Mouse (Mus musculus): ENCODE measurements at regions not wholly inside any gene's neighbourhood (a gene's known extent, or its start where the extent isn't known, plus 50 kb on each side); places are given as distances from the start of the nearest gene placed in this dataset.

DNA sequence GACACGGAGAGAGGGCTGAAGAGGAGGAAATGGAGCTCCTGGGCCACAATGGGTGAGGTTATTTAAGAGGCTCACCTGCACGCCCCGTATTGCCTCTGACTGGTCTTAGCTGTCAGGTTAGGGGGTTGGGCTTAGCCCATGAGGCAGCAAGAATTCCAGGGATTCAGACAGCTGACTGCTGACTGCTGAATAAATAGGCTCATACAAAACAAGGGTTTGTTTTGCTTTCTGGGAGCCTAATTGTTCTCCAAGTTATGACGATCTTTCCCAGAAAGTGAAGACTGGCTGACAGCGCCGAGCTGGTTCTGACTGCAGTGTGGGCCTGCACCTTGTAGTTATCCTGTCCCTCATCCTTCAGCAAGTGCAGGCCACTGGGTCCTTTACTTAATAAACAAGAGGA is 370.1 kb upstream of the Ubash3b start:
- DNase-seq (ENCODE audit: low spot score in 2 of 2) = no peak
- intact Hi-C loops (cut with DNase I) = no loop called here

DNA sequence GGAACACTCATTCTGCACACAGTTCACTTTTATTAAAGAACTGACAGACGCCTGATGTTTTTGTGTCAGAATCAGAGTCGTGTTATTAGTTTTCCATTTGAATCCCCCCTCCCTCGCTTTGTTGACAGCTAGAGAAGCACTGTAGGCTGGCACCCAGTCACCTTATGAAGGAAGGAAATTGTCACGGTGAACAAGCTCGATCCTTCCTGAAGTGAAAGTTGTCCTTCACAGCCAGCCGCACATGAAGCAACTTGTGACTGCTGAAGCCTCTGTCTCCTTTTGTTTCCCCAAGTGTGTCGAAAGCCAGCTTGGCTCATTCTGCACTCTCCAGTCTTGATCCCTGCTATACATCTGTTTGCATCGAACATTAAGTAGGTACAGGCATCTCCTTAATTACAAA is 364.6 kb upstream of the Ubash3b start:
- intact Hi-C loops (cut with DNase I) = no loop called here
- DNase-seq (ENCODE audit: low spot score in 2 of 2) = no peak

- no peak for DNase-seq (ENCODE audit: low spot score in 2 of 2)
- intact Hi-C loops (cut with DNase I) = no loop called here
These were observed 364.0 kb upstream of the Ubash3b start for GRCm38 (mm10) chr9:41525534-41525933.

GRCm38 (mm10) chr9:41524591-41524990 is 363.1 kb upstream of the Ubash3b start:
- intact Hi-C loops (cut with DNase I) = no loop called here
- peak; percentile 25 to 50 for DNase-seq (ENCODE audit: low spot score in 2 of 2)

DNA sequence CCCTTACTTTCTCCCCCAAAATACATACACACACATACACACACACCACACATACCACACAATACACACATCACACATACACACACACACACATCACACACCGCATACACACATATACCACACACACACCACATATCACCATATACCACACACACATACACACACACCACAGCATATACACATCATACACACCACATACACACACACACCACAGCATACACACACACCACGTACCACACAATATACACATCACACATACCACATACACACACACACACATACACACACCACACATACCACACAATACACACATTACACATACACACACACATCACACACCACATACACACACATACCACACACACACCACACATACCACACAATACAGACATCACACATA is 362.5 kb upstream of the Ubash3b start:
- no peak for DNase-seq (ENCODE audit: low spot score in 2 of 2)
- intact Hi-C loops (cut with DNase I) = no loop called here

GRCm38 (mm10) chr9:41522302-41522701 is 360.8 kb upstream of the Ubash3b start:
- intact Hi-C loops (cut with DNase I) = no loop called here
- DNase-seq (ENCODE audit: low spot score in 2 of 2) = no peak

GRCm38 (mm10) chr9:41517787-41518186 is 356.3 kb upstream of the Ubash3b start:
- no peak for DNase-seq (ENCODE audit: low spot score in 2 of 2)
- intact Hi-C loops (cut with DNase I) = no loop called here

GRCm38 (mm10) chr9:41517053-41517696 is 355.7 kb upstream of the Ubash3b start:
- intact Hi-C loops (cut with DNase I) = no loop called here
- no peak for DNase-seq (ENCODE audit: low spot score in 2 of 2)

DNA sequence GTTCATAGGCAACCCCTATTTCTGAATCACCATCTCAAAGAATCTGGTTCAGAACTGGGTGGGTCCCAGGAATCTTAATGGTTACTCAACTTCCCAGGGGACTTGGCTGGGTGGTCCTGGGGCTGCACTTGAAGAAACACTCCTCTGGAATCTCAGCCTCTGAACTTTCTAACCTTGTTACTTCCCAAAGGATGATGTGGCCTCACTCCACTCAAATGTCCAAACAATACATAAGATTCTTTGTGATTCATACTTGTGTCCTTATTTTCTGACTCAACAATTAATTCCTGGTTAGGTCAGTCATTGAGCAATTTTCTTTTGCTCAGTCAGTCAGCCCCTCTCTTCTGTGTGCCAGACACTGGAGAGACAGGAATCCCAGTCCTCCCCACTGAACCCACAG is 353.7 kb upstream of the Ubash3b start:
- DNase-seq (ENCODE audit: low spot score in 2 of 2) = no peak
- intact Hi-C loops (cut with DNase I) = no loop called here

- intact Hi-C loops (cut with DNase I) = no loop called here
- DNase-seq (ENCODE audit: low spot score in 2 of 2) = no peak
These were observed 352.2 kb upstream of the Ubash3b start for GRCm38 (mm10) chr9:41513701-41514100.

GRCm38 (mm10) chr9:41509597-41509996 is 348.1 kb upstream of the Ubash3b start:
- no peak for DNase-seq (ENCODE audit: low spot score in 2 of 2)
- intact Hi-C loops (cut with DNase I) = no loop called here

GRCm38 (mm10) chr9:41508746-41509145 is 347.2 kb upstream of the Ubash3b start:
- no peak for DNase-seq (ENCODE audit: low spot score in 2 of 2)
- intact Hi-C loops (cut with DNase I) = no loop called here

DNA sequence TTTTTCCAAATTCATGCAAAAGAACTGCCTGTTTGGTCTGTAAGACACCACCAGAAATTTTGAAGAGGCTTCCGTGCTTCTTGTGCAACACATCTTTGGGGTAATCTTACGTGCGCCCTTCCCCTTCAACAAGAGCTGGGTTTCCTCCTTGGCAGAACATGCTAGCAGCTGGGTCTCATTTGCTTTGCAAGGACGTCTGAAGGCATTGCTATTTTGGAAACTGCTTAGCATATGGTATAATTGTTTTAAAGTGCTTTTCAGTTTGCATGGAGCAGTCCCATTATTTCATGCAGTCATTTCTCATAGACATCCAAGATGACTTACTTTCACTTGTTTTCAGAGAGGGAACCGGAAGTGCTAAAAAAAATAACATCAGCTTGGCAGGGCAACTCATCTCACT is 336.8 kb upstream of the Ubash3b start:
- peak; percentile 46 to 85 for DNase-seq (ENCODE audit: low spot score in 2 of 2)
- intact Hi-C loops (cut with DNase I) = no loop called here

DNA sequence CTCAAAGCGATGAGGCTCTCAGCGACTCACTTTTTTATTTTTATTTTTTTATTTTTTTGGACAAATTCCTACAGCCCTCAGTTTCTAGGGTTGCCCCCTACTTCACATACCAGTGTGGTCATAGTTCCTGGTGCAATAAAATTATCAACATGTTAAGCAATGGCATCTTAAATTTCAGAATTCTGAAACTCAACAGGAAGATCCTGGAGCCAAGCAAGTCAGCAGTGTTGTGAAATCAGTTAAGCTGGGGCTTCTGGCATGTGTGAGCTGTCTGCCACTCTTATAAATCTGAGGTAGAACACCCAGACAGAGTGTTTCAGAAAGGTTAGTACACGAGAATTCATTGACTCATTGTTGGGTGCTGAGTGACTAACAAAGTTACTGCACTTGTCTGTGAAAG is 328.6 kb upstream of the Ubash3b start:
- intact Hi-C loops (cut with DNase I) = no loop called here
- no peak for DNase-seq (ENCODE audit: low spot score in 2 of 2)

DNA sequence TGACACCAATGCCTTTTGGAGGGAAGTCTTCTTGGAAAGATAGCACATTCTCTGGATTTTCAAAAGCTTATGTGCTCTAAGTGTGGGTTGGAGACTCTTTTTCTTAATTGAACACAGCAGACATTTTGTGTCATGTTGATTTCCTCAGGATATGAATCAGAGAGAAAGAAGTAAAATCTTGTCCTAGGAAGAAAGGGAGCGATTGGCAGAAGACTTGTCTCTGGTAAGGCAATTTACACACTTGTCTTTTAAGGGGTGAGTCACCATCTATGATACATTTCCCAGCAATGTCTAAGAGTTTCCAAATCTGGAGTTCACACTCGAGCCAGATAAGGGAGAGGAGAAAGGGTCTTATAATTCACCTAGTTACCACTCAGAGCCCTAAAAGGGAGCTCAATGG is 326.5 kb upstream of the Ubash3b start:
- intact Hi-C loops (cut with DNase I) = no loop called here
- peak in 1 of 2 experiments; percentile 25 for DNase-seq (ENCODE audit: low spot score in 2 of 2)

- intact Hi-C loops (cut with DNase I) = no loop called here
- no peak for DNase-seq (ENCODE audit: low spot score in 2 of 2)
These were observed 321.7 kb upstream of the Ubash3b start for GRCm38 (mm10) chr9:41483218-41483617.

- intact Hi-C loops (cut with DNase I) = no loop called here
- no peak for DNase-seq (ENCODE audit: low spot score in 2 of 2)
These were observed 320.2 kb upstream of the Ubash3b start for GRCm38 (mm10) chr9:41481611-41482266.

- intact Hi-C loops (cut with DNase I) = no loop called here
- DNase-seq (ENCODE audit: low spot score in 2 of 2) = no peak
These were observed 318.6 kb upstream of the Ubash3b start for GRCm38 (mm10) chr9:41479854-41480749.

DNA sequence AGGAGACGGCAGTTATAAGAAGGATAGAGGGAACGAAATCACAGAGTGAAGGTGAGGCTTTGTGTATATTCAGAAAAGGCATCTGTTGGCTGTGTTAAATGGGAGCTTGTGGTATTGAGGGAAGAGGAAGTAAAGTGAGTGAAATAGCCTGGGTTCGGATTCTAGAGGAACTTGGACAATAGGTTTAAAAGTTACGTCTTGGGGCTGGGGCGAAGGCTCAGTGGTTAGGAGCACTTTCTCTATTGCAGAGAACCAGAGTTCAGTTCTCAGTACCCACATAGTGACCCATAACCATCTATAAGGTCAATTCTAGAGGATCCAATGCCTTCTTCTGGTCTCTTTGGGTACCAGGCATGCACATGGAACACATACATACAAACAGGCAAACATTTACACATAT is 317.6 kb upstream of the Ubash3b start:
- intact Hi-C loops (cut with DNase I) = no loop called here
- DNase-seq (ENCODE audit: low spot score in 2 of 2) = no peak

DNA sequence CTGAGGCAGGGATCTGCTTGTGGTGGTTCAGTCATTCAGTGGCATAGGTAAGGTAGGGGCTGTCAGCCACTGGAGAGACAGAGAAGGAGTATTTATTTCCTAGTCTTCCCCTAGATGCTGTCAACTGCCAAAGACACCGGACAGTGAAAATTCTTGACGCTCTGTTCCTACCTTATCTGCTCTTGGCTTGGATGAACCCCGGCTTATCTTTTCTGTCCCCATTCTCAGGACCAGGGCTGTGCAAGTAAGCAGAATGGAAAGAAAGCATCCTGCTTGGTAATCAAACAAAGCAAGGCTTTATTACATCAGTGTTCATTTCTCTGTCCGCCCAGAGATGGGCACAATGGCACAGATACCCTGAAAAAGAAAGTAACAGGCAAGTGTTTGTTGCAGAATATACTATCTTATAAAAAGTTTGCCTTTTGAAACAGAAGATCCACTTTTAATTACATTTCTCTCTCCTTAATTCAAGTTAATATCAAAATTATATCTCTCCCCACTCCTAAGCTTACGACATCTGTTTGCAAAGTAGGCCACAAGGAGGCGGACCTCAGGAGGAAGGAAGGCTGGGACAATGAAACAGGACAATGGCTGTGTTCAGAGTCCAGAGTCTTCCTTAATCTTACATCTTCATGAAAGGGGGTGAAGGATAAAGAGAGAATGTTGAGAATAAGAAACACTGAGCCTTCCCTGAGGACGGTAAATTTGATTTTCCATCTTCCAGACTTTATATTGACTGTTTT is 316.8 kb upstream of the Ubash3b start:
- no peak for DNase-seq (ENCODE audit: low spot score in 2 of 2)
- intact Hi-C loops (cut with DNase I) = no loop called here

All from left cerebral cortex, postnatal 25 days (tissue).